Mouse (Mus musculus) midbrain, embryonic 16.5 days (tissue): ENCODE results near the gene Elp5. TPM values are rescaled to one million over a fixed set of nuclear protein-coding genes. Genes with fewer than 3 reads are reported as not detected.

Experiments
- ATAC-seq: fragments of 200-750 bp; cut with Nextera tagmentation; 2 replicates; pipeline ENCODE4 v1.8.0; 2017; ENCODE audit warnings: moderate TSS enrichment
- H3K27ac ChIP-seq: fragments of 300-500 bp; sonication (generic); 2 replicates; pipeline ENCODE4 v1.5.1; 2014; ENCODE audit warnings: mild to moderate bottlenecking, low read length, mixed read lengths
- H3K27me3 ChIP-seq: fragments of 300-500 bp; sonication (generic); 2 replicates; pipeline ENCODE4 v1.6.1; 2014; ENCODE audit warnings: low read depth, low read length, mixed read lengths; ENCODE audit not compliant: control insufficient read depth, insufficient read depth
- H3K36me3 ChIP-seq: fragments of 300-500 bp; sonication (generic); 2 replicates; pipeline ENCODE4 v1.6.1; 2014; ENCODE audit warnings: mild to moderate bottlenecking, low read length, moderate library complexity, mixed read lengths; ENCODE audit not compliant: control insufficient read depth, insufficient read depth
- H3K4me1 ChIP-seq: fragments of 300-500 bp; sonication (generic); 2 replicates; pipeline ENCODE4 v1.6.1; 2014; ENCODE audit warnings: mild to moderate bottlenecking, low read length, mixed read lengths; ENCODE audit not compliant: control insufficient read depth, insufficient read depth
- H3K4me2 ChIP-seq: fragments of 300-500 bp; sonication (generic); 2 replicates; pipeline ENCODE4 v1.6.1; 2014; ENCODE audit warnings: mild to moderate bottlenecking, low read length, mixed read lengths
- H3K4me3 ChIP-seq: fragments of 300-500 bp; sonication (generic); 2 replicates; pipeline ENCODE4 v1.5.1; 2014; ENCODE audit warnings: low read depth, mild to moderate bottlenecking, low read length, moderate library complexity, mixed read lengths
- H3K9ac ChIP-seq: fragments of 300-500 bp; sonication (generic); 2 replicates; pipeline ENCODE4 v1.6.1; 2014; ENCODE audit warnings: low read depth, low read length, mixed read lengths
- H3K9me3 ChIP-seq: fragments of 300-500 bp; sonication (generic); replicated peaks from 2 replicates; pipeline ENCODE4 v1.6.1; 2014; ENCODE audit warnings: mild to moderate bottlenecking, low read length, mixed read lengths; ENCODE audit not compliant: control insufficient read depth, poor library complexity, severe bottlenecking
- WGBS: fragments of 180-500 bp; shearing (Covaris S2); extraction: QIAGEN DNeasy Blood & Tissue Kit; methylation state at CpG from one replicate; pipeline ENCODE4 v1.1.7; 2014; 5-methylcytosine and 5-hydroxymethylcytosine counted together
- polyA plus RNA-seq: library from polyadenylated mRNA; unstranded; fragments of >200 nt; fragmentation: Nextera tagmentation; extraction: Ambion mirVana; gene quantifications from 2 replicates; pipeline ENCODE4 v1.2.1, GENCODE M21; 2015

Elp5 gene
- polyA plus RNA-seq, 1 experiment from 2014 or later: 173 TPM

GRCm38 (mm10) chr11:70024151-70024514, 41.8 kb upstream of the Elp5 start:
- Histone ChIP-seq H3K4me1 (peaks cover 84% of the 10 kb centered on the region), H3K4me3 (peak overlapping the region; percentile 42), H3K27ac (peak overlapping the region; percentile 63), H3K9ac (peak overlapping the region; percentile 66), H3K36me3 (no peaks in the 10 kb centered on the region), H3K9me3 (no peaks in the 10 kb centered on the region), H3K27me3 (no peaks in the 10 kb centered on the region), H3K4me2 (peak overlapping the region; percentile 73)
- 7% methylated on average over 6 of the region's 6 CpGs for WGBS
- ATAC-seq: no peak

GRCm38 (mm10) chr11:70023481-70024150, 41.3 kb upstream of the Elp5 start:
- peak overlapping the region; percentile 42 for H3K4me3 ChIP-seq
- peak overlapping the region; percentile 63 for H3K27ac ChIP-seq
- H3K4me2 ChIP-seq: peak overlapping the region; percentile 73
- peak overlapping the region; percentile 66 for H3K9ac ChIP-seq
- H3K4me1 ChIP-seq: peaks cover 80% of the 10 kb centered on the region
- no peaks in the 10 kb centered on the region for H3K36me3 ChIP-seq
- no peaks in the 10 kb centered on the region for H3K9me3 ChIP-seq
- ATAC-seq: no peak
- WGBS: 4% methylated on average over 26 of the region's 29 CpGs
- no peaks in the 10 kb centered on the region for H3K27me3 ChIP-seq

GRCm38 (mm10) chr11:70021264-70022132, 39.2 kb upstream of the Elp5 start:
- peaks cover 72% of the 10 kb centered on the region for H3K4me1 ChIP-seq
- ATAC-seq: peak; percentile 66
- H3K4me2 ChIP-seq: peak overlapping the region; percentile 54
- H3K27ac ChIP-seq: peak overlapping the region; percentile 94
- H3K27me3 ChIP-seq: no peaks in the 10 kb centered on the region
- H3K9ac ChIP-seq: peak overlapping the region; percentile 82
- no peaks in the 10 kb centered on the region for H3K9me3 ChIP-seq
- H3K36me3 ChIP-seq: no peaks in the 10 kb centered on the region
- under 1% methylated on average over 40 of the region's 40 CpGs for WGBS
- H3K4me3 ChIP-seq: peak overlapping the region; percentile 66

GRCm38 (mm10) chr11:70020731-70021263, 38.5 kb upstream of the Elp5 start:
- Histone ChIP-seq H3K9me3 (no peaks in the 10 kb centered on the region), H3K4me3 (peak overlapping the region; percentile 66), H3K4me1 (peaks cover 65% of the 10 kb centered on the region), H3K36me3 (no peaks in the 10 kb centered on the region), H3K27ac (peak overlapping the region; percentile 94), H3K4me2 (peak overlapping the region; percentile 54), H3K27me3 (no peaks in the 10 kb centered on the region), H3K9ac (peak overlapping the region; percentile 82)
- ATAC-seq: peak; percentile 80
- WGBS: under 1% methylated on average over 8 of the region's 8 CpGs

GRCm38 (mm10) chr11:70020022-70020631, 37.8 kb upstream of the Elp5 start:
- ATAC-seq: no peak
- Histone ChIP-seq H3K9me3 (no peaks in the 10 kb centered on the region), H3K4me1 (peaks cover 60% of the 10 kb centered on the region), H3K27me3 (no peaks in the 10 kb centered on the region), H3K9ac (peak overlapping the region; percentile 82), H3K36me3 (no peaks in the 10 kb centered on the region), H3K4me2 (peak overlapping the region; percentile 54), H3K4me3 (peak overlapping the region; percentile 66), H3K27ac (peak overlapping the region; percentile 94)
- WGBS: 9% methylated on average over 7 of the region's 8 CpGs

GRCm38 (mm10) chr11:70019495-70020021, 37.2 kb upstream of the Elp5 start:
- H3K4me2 ChIP-seq: peak overlapping the region; percentile 54
- H3K9ac ChIP-seq: peak overlapping the region; percentile 82
- 32% methylated on average over 2 of the region's 2 CpGs for WGBS
- H3K9me3 ChIP-seq: no peaks in the 10 kb centered on the region
- peaks cover 58% of the 10 kb centered on the region for H3K4me1 ChIP-seq
- H3K27ac ChIP-seq: peak overlapping the region; percentile 94
- H3K27me3 ChIP-seq: no peaks in the 10 kb centered on the region
- H3K36me3 ChIP-seq: no peaks in the 10 kb centered on the region
- peak overlapping the region; percentile 66 for H3K4me3 ChIP-seq
- ATAC-seq: no peak

GRCm38 (mm10) chr11:70018131-70018990, 36.0 kb upstream of the Elp5 start:
- peak overlapping the region; percentile 94 for H3K27ac ChIP-seq
- peaks cover 51% of the 10 kb centered on the region for H3K4me1 ChIP-seq
- H3K27me3 ChIP-seq: no peaks in the 10 kb centered on the region
- WGBS: 0% methylated on average over 22 of the region's 25 CpGs
- peak overlapping the region; percentile 82 for H3K9ac ChIP-seq
- no peak for ATAC-seq
- H3K4me2 ChIP-seq: peak overlapping the region; percentile 54
- H3K4me3 ChIP-seq: peak overlapping the region; percentile 66
- H3K9me3 ChIP-seq: no peaks in the 10 kb centered on the region
- H3K36me3 ChIP-seq: no peaks in the 10 kb centered on the region; the same call in 1 of the 2 replicates

GRCm38 (mm10) chr11:70017199-70017767, 35.0 kb upstream of the Elp5 start:
- Histone ChIP-seq H3K9ac (peak overlapping the region; percentile 82), H3K4me2 (peak overlapping the region; percentile 54), H3K27ac (peak overlapping the region; percentile 94), H3K4me1 (peaks cover 40% of the 10 kb centered on the region), H3K36me3 (peaks cover 1% of the 10 kb centered on the region), H3K4me3 (peak overlapping the region; percentile 66), H3K27me3 (no peaks in the 10 kb centered on the region), H3K9me3 (no peaks in the 10 kb centered on the region)
- 22% methylated on average over 7 of the region's 7 CpGs for WGBS
- no peak for ATAC-seq
